Mouse (Mus musculus) olfactory bulb, adult 2 months (tissue): Measurements from ENCODE around the gene Igfn1. TPM values are rescaled to one million over a fixed set of nuclear protein-coding genes. Genes with fewer than 3 reads are reported as not detected.

Source experiments
- H3K27ac ChIP-seq: fragments of 200-500 bp; 2 replicates; pipeline ENCODE4 v1.5.1; 2012; ENCODE audit warnings: low read depth, low read length; ENCODE audit not compliant: insufficient read depth
- H3K4me1 ChIP-seq: fragments of 200-500 bp; 2 replicates; pipeline ENCODE4 v1.6.1; 2012; ENCODE audit warnings: low read length; ENCODE audit not compliant: control insufficient read depth, insufficient read depth
- H3K4me3 ChIP-seq: fragments of 200-500 bp; 2 replicates; pipeline ENCODE4 v1.5.1; 2012; ENCODE audit warnings: mild to moderate bottlenecking, low read depth, low read length, moderate library complexity; ENCODE audit not compliant: insufficient read depth
- CTCF ChIP-seq: fragments of 200-500 bp; IDR thresholded peaks from 2 replicates; pipeline ENCODE4 v1.5.1; 2012; ENCODE audit warnings: low read depth, mild to moderate bottlenecking, low read length, moderate library complexity; ENCODE audit not compliant: insufficient read depth
- POLR2A ChIP-seq: fragments of 200-500 bp; IDR thresholded peaks from 2 replicates; pipeline ENCODE4 v1.6.1; 2012; ENCODE audit warnings: mild to moderate bottlenecking, low read depth, low read length, moderate library complexity; ENCODE audit not compliant: insufficient read depth
- WGBS: fragments of 180-500 bp; shearing (Covaris S2); methylation state at CpG from one replicate; pipeline ENCODE4 v1.1.7; 2018; 5-methylcytosine and 5-hydroxymethylcytosine counted together
- polyA plus RNA-seq: library from polyadenylated mRNA; stranded (reverse); fragments of >200 nt; gene quantifications from 2 replicates; pipeline ENCODE4 v1.2.4, GENCODE M21; 2012; ENCODE audit warnings: low replicate concordance; ENCODE audit not compliant: missing spikeins, insufficient read depth, insufficient read length

Gene Igfn1
- not detected in 2 replicates for polyA plus RNA-seq

GRCm38 (mm10) chr1:136006292-136006748 lies at the start of gene Igfn1:
TSS of gene Igfn1 (minus strand) at chr1:136006342.
- Histone ChIP-seq H3K27ac (no peak within 1 kb of the TSS), H3K4me3 (no peak within 1 kb of the TSS), H3K4me1 (peaks cover 7% of the 10 kb centered on the region)
- 96% methylated on average over 3 of the region's 3 CpGs for WGBS
- TF ChIP-seq POLR2A (no peak), CTCF (no peak)

- H3K4me1 ChIP-seq, result peaks cover 46% of the 10 kb centered on the region
- TF ChIP-seq POLR2A (no peak), CTCF (no peak)
- no peak overlapping the region for H3K4me3 ChIP-seq
- peak overlapping the region; percentile 86 for H3K27ac ChIP-seq
- WGBS, result 23% methylated on average over 3 of the region's 3 CpGs
Observed at GRCm38 (mm10) chr1:136055771-136056170, 49.6 kb upstream of the Igfn1 start.

GRCm38 (mm10) chr1:136052547-136052946 lies 46.4 kb upstream of the Igfn1 start, which contains the start of gene Cacna1s:
TSS of gene Cacna1s (plus strand) at chr1:136052750.
- TF ChIP-seq CTCF, result no peak
- TF ChIP-seq POLR2A, result no peak
- no peak within 1 kb of the TSS for H3K27ac ChIP-seq
- WGBS, result 63% methylated on average over 11 of the region's 11 CpGs

GRCm38 (mm10) chr1:136051465-136051864 lies 45.3 kb upstream of the Igfn1 start:
- Histone ChIP-seq H3K4me3 (peak overlapping the region; percentile 35; the same call in 1 of the 2 replicates), H3K27ac (no peak overlapping the region), H3K4me1 (peaks cover 48% of the 10 kb centered on the region)
- TF ChIP-seq CTCF, result peak; percentile 53
- TF ChIP-seq POLR2A, result no peak
- 5% methylated on average over 6 of the region's 6 CpGs for WGBS

More at GRCm38 (mm10) chr1:136052547-136052946, 46.4 kb upstream of the Igfn1 start, which contains the start of gene Cacna1s:
- H3K4me1 ChIP-seq, result peaks cover 54% of the 10 kb centered on the region
- H3K4me3 ChIP-seq, result no peak within 1 kb of the TSS

GRCm38 (mm10) chr1:136051013-136051315 lies 44.8 kb upstream of the Igfn1 start:
- H3K27ac ChIP-seq, result no peak overlapping the region
- H3K4me1 ChIP-seq, result peaks cover 46% of the 10 kb centered on the region
- peak overlapping the region; percentile 35 for H3K4me3 ChIP-seq
- TF ChIP-seq POLR2A (no peak), CTCF (no peak)
- WGBS, result 3% methylated on average over 36 of the region's 36 CpGs

- no peak for TF ChIP-seq POLR2A
- TF ChIP-seq CTCF, result no peak
- Histone ChIP-seq H3K27ac (no peak within 1 kb of the TSS), H3K4me3 (peak within 1 kb of the TSS; percentile 35), H3K4me1 (peaks cover 43% of the 10 kb centered on the region)
- whole genome bisulfite sequencing, result 38% methylated on average over 29 of the region's 29 CpGs
Observed at GRCm38 (mm10) chr1:136050312-136051012, 44.3 kb upstream of the Igfn1 start, which contains the start of gene Ascl5. TSS of gene Ascl5 (plus strand) at chr1:136050804.

- Histone ChIP-seq H3K4me1 (peaks cover 28% of the 10 kb centered on the region), H3K4me3 (no peak overlapping the region), H3K27ac (no peak overlapping the region)
- 81% methylated on average over 9 of the region's 9 CpGs for WGBS
- TF ChIP-seq POLR2A (no peak), CTCF (no peak)
Observed at GRCm38 (mm10) chr1:136047894-136048293, 41.8 kb upstream of the Igfn1 start.

- peaks cover 24% of the 10 kb centered on the region for H3K4me1 ChIP-seq
- no peak overlapping the region for H3K4me3 ChIP-seq
- no peak overlapping the region for H3K27ac ChIP-seq
- TF ChIP-seq CTCF, result no peak
- no peak for TF ChIP-seq POLR2A
- 13% methylated on average over 2 of the region's 2 CpGs for WGBS
Observed at GRCm38 (mm10) chr1:136047432-136047831, 41.3 kb upstream of the Igfn1 start.

GRCm38 (mm10) chr1:136045774-136046173 lies 39.6 kb upstream of the Igfn1 start:
- 23% methylated on average over 4 of the region's 4 CpGs for WGBS
- H3K4me3 ChIP-seq, result no peak overlapping the region
- no peak overlapping the region for H3K27ac ChIP-seq
- TF ChIP-seq POLR2A, result no peak
- peak; percentile 76; the same call in 1 of the 2 replicates for TF ChIP-seq CTCF
- peaks cover 16% of the 10 kb centered on the region for H3K4me1 ChIP-seq

GRCm38 (mm10) chr1:136040874-136041273 lies 34.7 kb upstream of the Igfn1 start:
- H3K4me1 ChIP-seq, result peaks cover 11% of the 10 kb centered on the region
- no peak overlapping the region for H3K27ac ChIP-seq
- H3K4me3 ChIP-seq, result no peak overlapping the region
- WGBS, result 30% methylated on average over 4 of the region's 4 CpGs
- TF ChIP-seq POLR2A, result no peak
- no peak for TF ChIP-seq CTCF
